Mouse (Mus musculus): Measurements from ENCODE around the gene Etv3. TPM values are rescaled to one million over a fixed set of nuclear protein-coding genes. Genes with fewer than 3 reads are reported as not detected.

Etv3 gene
- polyA plus RNA-seq, 1 experiment from 2014 or later, result 12.4 TPM

Other genes with a start within 250 kb of the Etv3 start
- gene Cd5l, start 167.5 kb upstream of the Etv3 start, polyA plus RNA-seq (2015; fragmentation: Nextera tagmentation; extraction: Ambion mirVana), result 0.15 TPM in 1 of 2 replicates, not detected in the other
- 0.17 TPM in 1 of 2 replicates, not detected in the other for gene Fcrl1, start 149.0 kb upstream of the Etv3 start, polyA plus RNA-seq (2015; fragmentation: Nextera tagmentation; extraction: Ambion mirVana)
- not detected in 2 replicates for gene Fcrl5, start 89.6 kb upstream of the Etv3 start, polyA plus RNA-seq (2015; fragmentation: Nextera tagmentation; extraction: Ambion mirVana)
- gene Arhgef11, start 92.2 kb downstream of the Etv3 start, polyA plus RNA-seq (2015; fragmentation: Nextera tagmentation; extraction: Ambion mirVana), result 23.0 and 27.4 TPM in 2 replicates
- gene Lrrc71, start 223.2 kb downstream of the Etv3 start, polyA plus RNA-seq (2015; fragmentation: Nextera tagmentation; extraction: Ambion mirVana), result 0.71 and 0.92 TPM in 2 replicates